Mouse (Mus musculus): ENCODE results near the gene Lrrc38. TPM values are rescaled to one million over a fixed set of nuclear protein-coding genes. Genes with fewer than 3 reads are reported as not detected.

The Lrrc38 gene
- total and polyA plus RNA-seq, 3 experiments: not detected

DNA sequence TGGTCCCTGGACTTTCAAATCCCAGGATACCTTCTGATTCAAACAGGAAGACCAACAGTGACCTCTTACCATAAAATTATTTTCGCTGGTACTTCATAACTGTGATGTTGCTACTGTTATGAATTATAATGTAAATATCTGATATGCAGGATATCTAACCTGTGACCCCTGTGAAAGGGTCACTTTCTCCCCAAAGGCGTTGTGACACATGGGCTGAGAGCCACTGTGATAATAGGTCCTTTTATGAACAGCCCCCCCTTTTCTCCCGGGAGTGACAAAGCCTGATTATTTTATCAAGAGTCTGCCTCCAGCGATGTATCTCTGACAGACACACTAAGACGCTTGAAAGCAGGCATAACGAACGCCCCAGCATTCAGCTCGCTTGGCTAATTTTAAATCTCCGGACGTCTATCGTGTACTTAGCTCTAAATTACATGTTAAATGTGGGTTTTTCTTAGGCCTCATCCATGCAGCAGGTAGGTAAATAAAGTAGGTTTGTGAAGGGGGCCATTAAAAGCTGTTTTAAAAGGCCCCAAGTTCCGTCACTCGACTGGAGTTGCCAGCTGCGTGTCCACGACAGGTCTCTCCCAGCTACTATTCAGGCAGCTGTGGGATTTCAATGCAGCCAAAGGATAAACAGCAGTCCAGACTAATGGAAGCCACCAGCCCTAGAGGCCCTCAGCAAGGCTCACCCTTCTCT, 24.5 kb upstream of the Lrrc38 start:
- H3K4me3 ChIP-seq (ENCODE audit: control insufficient read depth in 1 of 2, insufficient read depth in 1 of 2, low read depth in 2 of 2, low read length in 2 of 2): no peak overlapping the region

DNA sequence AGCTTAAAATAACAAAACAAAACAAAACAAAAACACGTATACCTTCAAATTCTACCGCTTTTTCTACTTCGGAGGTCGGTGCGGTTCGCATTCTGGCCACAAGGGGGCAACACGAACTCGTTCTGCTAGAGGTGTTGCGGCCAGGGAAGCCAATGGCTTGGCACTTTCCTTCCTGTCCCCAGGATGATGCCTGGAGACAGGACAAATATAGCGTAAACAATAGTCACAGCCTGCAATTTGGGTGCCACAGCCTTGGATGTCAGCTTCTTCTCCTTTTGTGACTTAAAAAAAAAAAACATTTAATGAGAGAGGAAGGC, 24.0 kb upstream of the Lrrc38 start:
- TF ChIP-seq RCOR1 (IDR thresholded peaks at IDR 0.05; ENCODE audit: low read depth, low read length): no peak
- peak; percentile 49 for TF ChIP-seq RAD21 (IDR thresholded peaks at IDR 0.05; ENCODE audit: low read depth, low read length)
- no peak for TF ChIP-seq ZNF384 (IDR thresholded peaks at IDR 0.05; ENCODE audit: low read depth, low read length)
- TF ChIP-seq ZMIZ1 (IDR thresholded peaks at IDR 0.05; ENCODE audit: low read depth, low read length): no peak
- TF ChIP-seq TCF12 (IDR thresholded peaks at IDR 0.05; ENCODE audit: low read depth, low read length): no peak
- peak; percentile 51 for TF ChIP-seq SMC3 (IDR thresholded peaks at IDR 0.05; ENCODE audit: low read depth, low read length)
- TF ChIP-seq CTCF (IDR thresholded peaks at IDR 0.05 in 2 of 3, conservative IDR thresholded peaks at IDR 0.05 in 1 of 3; ENCODE audit: control insufficient read depth in 1 of 3, insufficient read depth in 1 of 3, low read depth in 2 of 3, low read length in 3 of 3, poor library complexity in 1 of 3, severe bottlenecking in 1 of 3): peak in 2 of 3 experiments; percentile 50 to 72; a peak in 5 of 6 replicates
- no peak for TF ChIP-seq UBTF (IDR thresholded peaks at IDR 0.05; ENCODE audit: borderline replicate concordance, insufficient read depth, low read depth, low read length)
- no peak for TF ChIP-seq ETS1 (IDR thresholded peaks at IDR 0.05; ENCODE audit: low read depth, low read length)
- TF ChIP-seq GATA1 (IDR thresholded peaks at IDR 0.05; ENCODE audit: low read depth, low read length): no peak
- TF ChIP-seq HCFC1 (IDR thresholded peaks at IDR 0.05; ENCODE audit: low read depth, low read length): no peak
- no peak for TF ChIP-seq MAFK (IDR thresholded peaks at IDR 0.05; ENCODE audit: borderline replicate concordance, low read depth, low read length)
- TF ChIP-seq MEF2A (IDR thresholded peaks at IDR 0.05; ENCODE audit: extremely low read depth, insufficient replicate concordance, low read depth, low read length, poor library complexity, severe bottlenecking): no peak
- no peak for TF ChIP-seq CHD2 (IDR thresholded peaks at IDR 0.05; ENCODE audit: low read length)
- H3K79me2 ChIP-seq (ENCODE audit: control insufficient read depth, insufficient read depth, low read length, poor library complexity): no peaks in the 10 kb centered on the region
- H3K9ac ChIP-seq (ENCODE audit: control insufficient read depth, low read depth, low read length, poor library complexity, severe bottlenecking): no peak overlapping the region
- peak; percentile 6 for DNase-seq (ENCODE audit: low read depth, low spot score)
- no peaks in the 10 kb centered on the region for H3K4me1 ChIP-seq (ENCODE audit: control insufficient read depth in 1 of 2, insufficient read depth in 2 of 2, low read length in 2 of 2)
- H3K36me3 ChIP-seq (ENCODE audit: control insufficient read depth in 1 of 2, insufficient read depth in 2 of 2, low read length in 2 of 2): no peaks in the 10 kb centered on the region
- H3K9me3 ChIP-seq (replicated peaks; ENCODE audit: insufficient read depth, low read length): no peaks in the 10 kb centered on the region
- no peak overlapping the region for H3K27ac ChIP-seq (ENCODE audit: control insufficient read depth, low read depth, low read length)
- H3K27me3 ChIP-seq (ENCODE audit: control insufficient read depth in 1 of 2, insufficient read depth in 2 of 2, low read length in 2 of 2): no peaks in the 10 kb centered on the region
- H3K4me3 ChIP-seq (ENCODE audit: control insufficient read depth in 1 of 2, insufficient read depth in 1 of 2, low read depth in 2 of 2, low read length in 2 of 2): no peak overlapping the region

More for the DNA sequence above, 24.5 kb upstream of the Lrrc38 start:
- H3K79me2 ChIP-seq (ENCODE audit: control insufficient read depth, insufficient read depth, low read length, poor library complexity): no peaks in the 10 kb centered on the region
- H3K36me3 ChIP-seq (ENCODE audit: control insufficient read depth in 1 of 2, insufficient read depth in 2 of 2, low read length in 2 of 2): no peaks in the 10 kb centered on the region
- H3K9me3 ChIP-seq (replicated peaks; ENCODE audit: insufficient read depth, low read length): no peaks in the 10 kb centered on the region
- no peak overlapping the region for H3K27ac ChIP-seq (ENCODE audit: control insufficient read depth, low read depth, low read length)
- H3K4me1 ChIP-seq (ENCODE audit: control insufficient read depth in 1 of 2, insufficient read depth in 2 of 2, low read length in 2 of 2): no peaks in the 10 kb centered on the region
- no peak overlapping the region for H3K9ac ChIP-seq (ENCODE audit: control insufficient read depth, low read depth, low read length, poor library complexity, severe bottlenecking)
- no peaks in the 10 kb centered on the region for H3K27me3 ChIP-seq (ENCODE audit: control insufficient read depth in 1 of 2, insufficient read depth in 2 of 2, low read length in 2 of 2)
- TF ChIP-seq CHD2 (IDR thresholded peaks at IDR 0.05; ENCODE audit: low read length) (no peak), USF1 (IDR thresholded peaks at IDR 0.05; ENCODE audit: low read depth, low read length) (no peak), E2F4 (IDR thresholded peaks at IDR 0.05; ENCODE audit: borderline replicate concordance, low read depth, low read length) (no peak), HCFC1 (IDR thresholded peaks at IDR 0.05; ENCODE audit: low read depth, low read length) (no peak), TBP (IDR thresholded peaks at IDR 0.05; ENCODE audit: low read depth, low read length) (no peak), NRF1 (IDR thresholded peaks at IDR 0.05; ENCODE audit: insufficient read depth, low read depth, low read length, poor library complexity, severe bottlenecking) (no peak), MEF2A (IDR thresholded peaks at IDR 0.05; ENCODE audit: extremely low read depth, insufficient replicate concordance, low read depth, low read length, poor library complexity, severe bottlenecking) (no peak), ZNF384 (IDR thresholded peaks at IDR 0.05; ENCODE audit: low read depth, low read length) (no peak), MAX (IDR thresholded peaks at IDR 0.05; ENCODE audit: low read length) (no peak), POLR2A (IDR thresholded peaks at IDR 0.05; ENCODE audit: control insufficient read depth in 1 of 2, insufficient read depth in 1 of 2, low read depth in 1 of 2, low read length in 2 of 2, poor library complexity in 1 of 2) (no peak), MXI1 (IDR thresholded peaks at IDR 0.05; ENCODE audit: low read depth, low read length) (no peak), EP300 (IDR thresholded peaks at IDR 0.05; ENCODE audit: low read depth in 1 of 2, low read length in 2 of 2) (no peak), ZC3H11A (IDR thresholded peaks at IDR 0.05; ENCODE audit: low read depth, low read length) (no peak)
- DNase-seq (ENCODE audit: low read depth, low spot score): no peak

Measured in MEL (cell line).